Mouse (Mus musculus) induced T-regulatory cell, adult 2 months (primary cell): ENCODE results near the gene Mpped1.

Experiments
- DNase-seq: peaks from one replicate; pipeline ENCODE4 v3.0.0-alpha.2; 2012; ENCODE audit warnings: low read depth

Mpped1 gene

DNA sequence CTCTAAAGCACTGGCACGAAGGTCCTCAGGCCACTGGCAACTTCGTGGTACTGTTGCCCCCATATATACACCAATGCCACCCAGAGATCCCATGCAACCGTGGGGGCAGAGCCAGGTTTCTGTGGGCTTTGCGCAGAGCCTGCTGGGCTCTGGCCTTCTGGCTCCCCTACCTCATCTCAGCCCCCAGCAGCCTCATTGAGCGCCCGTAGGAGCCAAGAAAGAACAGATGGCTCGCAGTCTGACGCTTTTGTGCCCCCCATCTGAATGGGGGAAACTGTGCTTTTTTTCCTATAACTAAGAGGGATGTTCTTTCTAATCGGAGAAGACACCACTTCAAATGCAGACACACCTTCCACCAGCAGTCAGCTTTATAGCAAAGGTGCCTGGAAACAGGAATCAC, 105.0 kb downstream of the Mpped1 start:
- no peak for DNase-seq

DNA sequence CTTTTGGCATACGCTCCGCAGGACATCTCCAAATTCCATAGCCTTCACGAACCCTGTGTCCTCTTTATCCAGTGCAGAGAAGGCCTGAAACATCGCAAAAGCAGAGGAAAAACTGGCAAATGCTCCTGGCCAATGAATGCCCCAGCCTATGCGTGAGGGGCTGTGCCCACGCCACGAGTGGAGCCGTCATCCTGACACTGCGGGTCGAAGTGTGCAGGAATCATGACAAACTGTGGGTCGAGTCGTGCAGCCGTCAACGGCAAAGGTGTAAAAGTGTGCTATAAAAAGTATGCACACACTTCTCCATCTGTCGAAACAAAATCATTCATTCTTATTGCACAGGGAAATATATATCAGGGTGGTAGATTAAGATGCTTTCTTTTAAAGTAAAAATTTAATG, 113.6 kb downstream of the Mpped1 start:
- DNase-seq, result no peak

DNA sequence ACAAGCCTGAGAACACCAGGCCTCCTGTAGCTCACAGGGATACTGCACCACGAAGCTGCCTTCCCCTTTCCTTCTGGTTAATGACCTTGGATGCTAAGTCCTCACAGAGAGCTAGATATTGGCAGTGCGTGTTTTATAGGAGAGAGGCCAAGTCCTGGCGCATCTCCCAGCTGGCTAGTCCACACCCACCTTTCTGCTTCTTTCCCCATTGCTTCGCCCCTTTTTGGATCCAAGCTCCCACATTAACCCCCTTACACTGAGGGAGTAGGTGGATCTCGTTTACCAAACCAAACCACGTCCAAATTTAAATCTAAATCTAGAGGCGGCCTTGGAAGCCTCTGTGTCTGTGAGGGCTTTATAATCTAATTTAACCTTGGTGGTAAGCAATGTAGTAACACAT, 115.0 kb downstream of the Mpped1 start:
- no peak for DNase-seq

DNA sequence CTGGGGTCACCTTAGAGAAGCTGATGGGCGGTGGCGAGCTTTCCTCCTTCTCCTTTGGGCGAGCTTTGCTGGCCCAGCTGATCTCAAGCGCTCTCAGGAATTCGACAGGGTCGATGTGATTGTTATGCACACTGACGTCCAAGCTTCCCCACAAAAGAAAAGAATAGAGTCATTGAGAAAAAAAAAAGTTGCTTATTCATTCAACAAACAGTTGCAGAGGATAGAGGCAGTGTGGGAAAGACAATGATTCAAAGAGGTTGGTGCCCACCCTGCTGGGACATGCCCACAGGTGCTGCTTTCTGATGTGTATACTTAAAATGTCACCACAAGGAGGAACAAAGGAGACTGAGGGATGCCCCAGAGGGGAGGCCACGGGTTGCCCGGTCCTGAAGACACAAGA, 116.7 kb downstream of the Mpped1 start:
- no peak for DNase-seq

DNA sequence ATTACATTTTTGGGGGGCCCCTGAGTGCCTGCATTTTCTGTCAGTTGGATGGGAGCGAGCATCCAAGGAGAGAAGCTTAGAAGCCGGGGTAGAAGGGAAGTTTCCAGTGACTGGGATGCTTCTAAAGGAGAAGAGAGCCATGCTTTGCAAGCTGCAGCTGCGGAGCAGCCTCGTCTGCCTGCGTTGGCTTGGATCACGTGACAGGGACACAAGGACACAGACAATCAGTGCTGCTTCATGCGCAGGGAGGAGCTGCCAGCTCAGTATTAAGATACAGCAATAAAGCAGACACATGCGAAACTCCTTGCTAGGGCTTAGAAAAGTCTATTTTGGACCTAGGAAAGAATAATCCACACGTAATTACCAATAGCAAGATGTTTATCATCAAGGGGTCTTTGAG, 118.0 kb downstream of the Mpped1 start:
- no peak for DNase-seq

DNA sequence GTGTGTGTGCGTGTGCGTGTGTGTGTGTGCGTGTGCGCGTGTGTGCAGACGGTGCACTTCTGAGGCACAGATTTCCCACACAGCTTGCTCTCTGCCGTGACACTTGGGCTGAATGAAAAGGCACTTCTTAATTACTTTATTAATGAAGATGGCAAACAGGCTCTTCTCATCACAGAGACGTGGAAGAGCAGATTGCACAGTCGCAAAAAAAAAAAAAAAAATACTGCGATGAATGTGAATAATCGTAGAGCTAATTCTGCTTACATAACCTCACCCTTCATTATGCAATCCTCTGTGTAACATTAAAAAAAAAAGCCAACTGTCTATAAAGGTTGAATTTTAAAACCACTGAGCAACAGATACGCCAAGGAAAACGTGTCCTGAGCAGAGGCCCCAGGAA, 127.2 kb downstream of the Mpped1 start:
- no peak for DNase-seq
